Mouse (Mus musculus): ENCODE results near the gene Ccdc88b.

The Ccdc88b gene

DNA sequence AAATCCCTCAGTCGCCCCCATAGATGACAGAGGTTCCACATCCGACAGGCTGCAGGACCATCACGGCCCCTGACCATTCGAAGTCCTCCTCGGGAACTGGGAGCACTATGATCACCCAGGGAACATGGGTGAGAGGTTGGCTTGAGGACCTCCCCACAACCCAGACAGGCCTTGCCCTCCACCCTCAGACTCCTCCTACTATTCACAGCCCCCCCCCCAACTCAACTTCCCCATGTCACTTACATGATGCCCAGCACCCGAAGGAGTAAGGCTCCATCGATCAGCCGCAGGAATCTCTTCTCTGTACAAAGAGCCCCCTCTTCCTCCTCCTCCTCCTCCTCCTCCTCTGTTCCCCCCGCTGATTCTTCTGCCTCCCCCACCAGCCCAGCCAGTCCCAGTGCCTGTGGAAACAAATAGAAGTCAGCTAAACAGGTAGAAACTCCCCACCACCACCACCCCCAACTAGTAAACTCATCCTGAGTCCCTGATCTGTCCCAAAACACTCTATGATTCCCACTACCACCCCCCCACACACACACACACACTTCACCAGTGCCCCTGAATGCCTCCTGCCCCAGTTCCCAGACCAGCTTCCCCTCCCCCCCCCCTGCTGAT lies 513 bp downstream of the Ccdc88b start:
- no peak for DNase-seq (ENCODE audit: low read depth, low spot score)

DNA sequence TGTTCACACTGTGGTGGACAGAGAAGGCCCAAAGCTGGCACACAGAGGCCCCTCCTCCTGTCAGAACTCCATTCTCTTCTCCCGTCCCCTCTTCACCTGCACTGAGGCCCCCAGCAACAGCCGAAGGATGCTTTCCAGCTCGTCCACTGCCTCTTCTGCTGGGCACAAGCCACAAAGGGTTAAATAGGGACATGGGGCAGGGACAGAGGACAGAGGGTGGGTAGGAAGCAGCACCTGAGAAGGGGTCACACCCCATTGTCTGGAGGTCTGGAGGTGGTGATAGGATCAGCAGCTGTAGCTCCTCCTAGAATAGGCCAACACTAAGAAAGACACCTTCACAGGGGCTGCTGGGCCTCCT lies 1.0 kb downstream of the Ccdc88b start:
- no peak for DNase-seq (ENCODE audit: low read depth, low spot score)

DNA sequence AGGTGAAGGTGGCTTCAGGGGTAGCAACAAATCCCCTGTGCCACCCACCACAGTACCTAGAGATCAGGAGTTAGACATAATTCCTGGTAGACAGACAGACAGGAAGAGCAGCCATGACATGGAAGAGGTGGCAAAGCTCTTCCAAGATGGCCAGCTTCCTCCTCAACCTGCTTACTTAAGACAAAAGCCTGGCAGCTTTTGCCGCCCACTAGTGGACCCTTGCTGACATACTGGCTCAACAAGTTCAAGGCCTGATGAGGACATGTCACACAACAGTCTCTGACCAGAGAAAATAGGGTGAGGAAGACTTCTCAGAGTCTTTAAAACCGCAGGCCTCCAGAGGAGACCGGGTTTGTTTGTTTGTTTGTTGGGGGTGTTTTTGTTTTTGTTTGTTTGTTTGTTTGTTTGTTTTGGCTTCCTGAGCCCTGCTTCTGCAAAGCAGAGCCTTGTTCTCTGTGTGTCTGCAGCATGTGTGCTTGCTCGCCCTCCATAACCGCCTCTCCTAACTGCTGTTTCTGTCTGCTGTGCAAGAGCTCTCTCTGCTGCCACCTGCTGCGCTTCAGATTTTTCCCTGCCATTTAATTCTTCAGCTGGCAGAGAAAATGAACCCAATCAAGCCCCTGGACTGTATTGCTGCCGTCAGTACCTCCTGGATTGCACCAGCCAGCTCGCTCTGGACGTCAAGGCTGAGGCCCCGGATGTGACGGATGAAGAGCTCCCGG lies 1.6 kb downstream of the Ccdc88b start:
- peak; percentile 45 for DNase-seq (ENCODE audit: low read depth, low spot score)

DNA sequence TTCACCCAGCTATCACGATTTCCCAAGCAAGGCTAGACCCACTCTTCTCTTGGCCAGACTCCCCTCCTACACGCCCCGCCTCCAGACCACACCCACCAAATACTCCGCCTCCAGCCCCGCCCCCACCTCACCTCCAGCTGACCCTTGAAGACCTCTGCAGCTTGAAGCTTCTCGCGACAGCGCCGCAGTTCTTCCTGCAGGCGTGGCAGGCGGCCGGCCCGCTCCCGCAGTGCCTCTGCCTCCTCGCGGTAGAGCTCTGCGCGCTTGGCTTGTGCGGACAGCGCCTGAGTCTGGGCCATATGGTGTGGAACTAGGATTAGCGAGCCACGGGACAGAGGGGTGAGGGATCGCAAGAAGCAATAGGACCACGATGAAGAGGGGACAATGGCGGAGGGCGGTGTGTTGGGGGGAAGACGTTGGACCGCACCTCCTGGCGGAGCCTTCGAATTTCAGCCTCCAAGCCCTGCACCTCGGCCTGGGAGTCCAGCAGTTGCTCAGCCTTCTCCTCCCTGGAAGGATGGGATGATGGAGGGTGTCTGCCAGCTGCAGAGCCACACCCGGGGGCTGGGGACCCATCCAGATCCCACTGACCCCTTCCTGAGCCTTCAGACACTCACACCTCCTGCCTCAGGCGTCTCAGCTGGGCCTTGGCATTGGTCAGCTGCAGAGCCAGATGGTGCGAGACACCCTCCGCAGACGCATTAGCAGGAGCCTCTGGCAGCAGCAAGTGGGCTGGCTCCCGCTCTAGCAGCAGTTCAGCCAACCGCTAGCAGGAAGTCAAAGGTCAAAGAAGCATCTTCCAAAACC lies 2.6 kb downstream of the Ccdc88b start:
- DNase-seq (ENCODE audit: low read depth, low spot score): no peak

DNA sequence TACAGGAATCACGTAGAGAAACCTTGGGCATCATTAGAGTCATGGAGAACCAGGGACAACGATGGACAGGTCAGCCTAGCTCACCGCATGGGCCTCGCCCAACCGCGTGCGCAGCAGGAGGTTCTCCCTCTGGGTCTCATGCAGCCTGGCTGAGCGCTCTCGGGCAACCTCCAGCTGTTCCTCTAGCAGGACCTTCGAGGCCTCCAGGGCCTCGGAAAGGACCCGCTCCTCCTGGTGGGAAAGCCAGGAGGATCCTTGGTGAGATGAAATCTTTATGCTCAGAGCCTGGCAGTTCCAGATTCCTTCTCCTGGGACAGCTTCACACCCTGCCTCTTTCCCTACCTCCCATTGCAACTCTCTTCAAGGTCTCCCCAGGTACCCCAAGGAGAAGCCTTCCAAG lies 3.4 kb downstream of the Ccdc88b start:
- no peak for DNase-seq (ENCODE audit: low read depth, low spot score)

DNA sequence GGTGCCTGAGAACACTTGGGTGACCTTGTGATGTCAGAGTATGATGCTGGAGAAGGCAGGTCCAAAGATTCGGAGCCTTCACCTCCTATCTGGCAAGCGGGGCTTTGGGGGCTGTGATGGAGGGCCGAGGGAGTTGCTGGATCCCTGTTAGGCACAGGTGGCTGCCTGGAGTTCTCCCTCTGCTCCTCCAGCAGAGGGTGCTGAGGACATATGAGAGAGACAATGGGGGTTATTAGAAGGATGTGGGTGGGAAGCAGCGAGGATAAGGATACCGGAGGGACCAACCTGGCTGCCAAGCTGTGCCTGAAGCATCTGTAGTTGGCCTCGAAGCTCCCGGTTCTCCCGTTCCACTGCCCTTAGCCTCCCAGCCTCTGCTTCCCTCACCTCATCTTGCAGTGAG lies 4.1 kb downstream of the Ccdc88b start:
- no peak for DNase-seq (ENCODE audit: low read depth, low spot score)

DNA sequence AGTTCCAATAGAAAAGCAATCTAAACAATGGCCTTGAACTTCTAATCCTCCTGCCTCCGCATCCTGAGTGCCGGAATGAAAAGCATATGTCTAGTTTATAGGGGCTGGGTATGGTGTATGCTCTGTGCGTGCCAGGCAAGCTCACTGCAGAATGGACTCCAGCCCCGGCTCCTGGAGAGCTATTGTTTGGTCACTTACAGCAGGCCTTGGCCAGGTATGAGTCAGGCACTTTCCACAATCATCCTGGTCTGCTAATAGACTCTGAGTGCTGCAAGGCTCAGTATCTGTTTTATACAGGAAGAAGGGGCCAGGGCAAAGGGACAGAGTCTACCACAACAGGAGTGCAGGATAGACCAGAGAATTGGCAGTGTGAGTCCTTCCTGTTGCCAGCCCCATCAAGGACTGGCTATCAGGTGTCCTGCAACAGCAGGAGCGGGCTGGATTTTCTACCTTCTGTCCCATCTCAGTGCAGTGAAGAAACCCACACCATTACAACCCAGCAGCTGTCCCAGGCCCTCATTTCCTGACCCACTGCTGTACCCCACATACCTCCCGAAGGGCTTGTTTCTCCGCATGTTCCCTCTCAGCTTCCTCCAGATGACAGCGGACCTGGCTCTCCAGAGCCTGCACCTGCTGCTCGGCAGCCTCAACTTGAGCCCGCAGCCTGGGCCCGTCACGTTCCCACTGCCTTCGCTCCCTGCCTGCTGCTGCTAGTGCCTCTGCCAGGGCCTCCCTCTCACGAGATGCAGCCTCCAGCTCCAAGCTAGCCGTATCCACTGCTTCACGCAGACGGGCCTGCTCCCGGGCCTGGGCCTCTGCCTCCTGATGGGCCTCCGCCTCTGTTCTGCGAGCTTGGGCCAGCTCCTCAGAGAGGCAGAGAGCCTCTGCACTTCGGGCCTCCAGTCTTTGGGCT lies 5.4 kb downstream of the Ccdc88b start:
- DNase-seq (ENCODE audit: low read depth, low spot score): no peak

DNA sequence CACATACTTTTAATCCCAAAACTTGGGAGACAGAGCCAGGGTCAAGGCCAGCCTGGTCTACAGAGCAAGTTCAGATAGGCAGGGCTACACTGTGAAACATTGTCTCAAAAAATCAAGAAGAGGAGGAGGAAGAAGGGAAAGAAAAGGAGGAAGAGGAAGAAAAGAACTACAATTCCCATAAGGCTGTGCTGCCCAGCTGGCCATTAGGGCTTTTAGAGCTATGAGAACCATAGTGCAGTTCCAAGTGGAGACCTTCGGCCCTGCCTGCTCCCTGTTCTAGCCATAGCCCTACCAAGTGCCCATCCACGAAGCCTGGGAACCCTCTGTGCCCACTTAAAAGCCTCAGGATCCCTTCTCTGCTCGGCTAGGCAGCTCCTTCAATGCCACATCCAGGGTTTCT lies 6.5 kb downstream of the Ccdc88b start:
- no peak for DNase-seq (ENCODE audit: low read depth, low spot score)

DNA sequence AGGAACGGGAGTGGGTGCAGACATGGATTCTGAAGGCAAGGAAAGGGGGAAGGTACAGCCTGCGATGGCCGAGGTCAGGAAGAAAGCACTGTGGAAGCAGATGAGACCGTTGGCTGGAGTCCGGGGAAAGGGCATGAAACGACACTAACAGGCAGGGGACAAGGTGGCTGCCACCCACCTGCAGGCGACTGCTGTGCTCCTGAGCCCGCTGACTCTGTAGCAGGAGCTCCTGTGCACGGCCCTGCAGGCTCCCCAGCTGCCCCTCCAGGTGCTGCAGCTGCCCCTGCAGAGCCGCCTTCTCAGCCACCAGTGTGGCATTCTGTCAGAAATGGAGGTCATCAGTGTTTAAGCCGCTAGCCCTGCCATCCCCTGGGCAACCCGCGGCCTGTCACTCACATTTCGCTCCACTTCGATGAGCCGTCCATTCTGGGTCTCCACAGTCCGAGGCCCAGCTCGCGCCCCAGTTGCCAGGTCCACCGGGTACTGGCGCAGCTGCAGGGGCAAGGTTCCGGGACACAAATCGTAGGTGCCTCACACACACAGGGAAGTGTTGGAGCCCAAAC lies 8.4 kb downstream of the Ccdc88b start:
- no peak for DNase-seq (ENCODE audit: low read depth, low spot score)

DNA sequence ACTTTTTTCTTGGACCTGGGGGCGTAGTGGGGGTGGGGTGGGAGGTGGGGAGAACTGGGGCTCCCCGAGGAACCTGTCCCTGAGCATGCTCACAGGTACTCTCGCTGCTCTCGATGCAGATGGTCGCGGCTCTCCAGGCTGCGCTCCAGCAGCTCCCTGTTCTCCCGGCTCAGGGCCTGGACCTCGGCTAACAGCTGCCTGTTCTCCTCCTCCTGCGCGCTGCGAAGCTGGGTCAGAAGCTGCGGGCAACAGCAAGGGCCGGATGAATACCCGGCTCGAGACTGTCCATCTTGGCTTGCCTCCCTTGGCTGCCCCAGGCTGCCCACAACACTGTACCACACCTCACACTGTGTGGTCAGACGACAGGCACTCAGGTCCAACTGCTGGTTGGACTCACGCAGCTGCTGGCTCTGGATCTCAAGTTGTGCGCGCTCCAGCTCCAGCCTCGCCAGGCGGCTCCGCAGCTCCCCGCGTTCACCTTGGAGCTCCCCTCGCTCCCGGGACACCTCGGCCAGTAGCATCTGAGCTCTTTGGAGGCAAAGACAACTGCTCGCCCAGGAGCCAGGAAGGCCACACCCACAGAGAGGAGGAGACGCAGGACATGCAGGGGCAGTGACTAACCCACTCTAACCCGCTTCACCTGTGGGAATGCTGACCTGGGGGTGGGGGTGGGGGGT lies 10.0 kb downstream of the Ccdc88b start:
- no peak for DNase-seq (ENCODE audit: low read depth, low spot score)

DNA sequence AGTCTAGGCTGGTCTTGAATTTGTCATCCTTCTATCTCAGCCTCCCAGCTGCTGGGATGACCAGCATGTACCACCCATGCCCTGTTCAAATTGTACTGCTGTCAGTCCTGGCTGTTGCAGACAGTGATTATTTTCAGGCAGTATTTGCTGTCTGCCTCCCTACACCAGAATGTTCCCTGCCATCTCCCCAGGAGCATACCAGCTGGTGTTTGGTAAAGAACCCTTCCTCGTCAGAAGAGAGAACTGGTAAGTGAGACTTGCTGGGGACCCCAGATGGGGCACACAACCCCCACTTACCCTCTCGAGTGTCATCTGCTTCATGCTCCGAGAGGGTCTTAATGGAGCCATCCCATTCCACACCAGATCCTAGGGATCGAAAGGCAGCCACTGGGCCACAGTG lies 12.0 kb downstream of the Ccdc88b start:
- DNase-seq (ENCODE audit: low read depth, low spot score): no peak

DNA sequence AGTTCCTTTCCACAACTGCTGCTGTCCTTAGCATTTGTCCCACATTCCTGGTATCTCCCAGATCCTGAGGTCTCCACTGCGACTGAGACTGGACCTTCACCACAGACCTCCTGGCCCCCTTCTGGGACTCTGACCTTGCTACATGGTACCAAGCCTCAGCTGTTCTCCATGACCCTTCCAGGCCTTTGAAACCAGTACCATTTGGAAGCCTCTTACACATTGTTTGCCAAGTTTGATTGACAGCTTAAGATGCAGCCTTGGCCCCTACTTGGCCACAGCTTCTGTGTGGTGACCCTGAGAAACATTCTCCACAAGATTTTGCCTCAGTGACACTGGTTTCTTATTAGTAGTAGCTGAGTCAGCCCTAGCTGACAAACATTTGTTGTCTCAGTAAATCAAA lies 15.7 kb downstream of the Ccdc88b start:
- no peak for DNase-seq (ENCODE audit: low read depth, low spot score)

DNA sequence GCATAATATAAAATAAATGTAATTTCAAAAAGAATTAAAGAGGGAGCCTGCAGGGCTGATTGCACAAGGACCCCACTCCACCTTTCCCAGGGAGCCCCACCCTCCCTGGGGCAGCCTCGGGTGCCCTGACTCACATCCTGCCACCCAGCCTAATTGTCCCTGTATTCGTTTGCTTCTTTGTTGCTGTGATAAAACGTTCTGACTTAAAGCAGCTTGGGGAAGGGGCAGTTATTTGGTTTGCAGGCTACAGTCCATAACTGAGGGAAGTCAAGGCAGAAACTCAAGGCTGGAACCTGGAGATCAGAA lies 16.8 kb downstream of the Ccdc88b start:
- no peak for DNase-seq (ENCODE audit: low read depth, low spot score)

DNA sequence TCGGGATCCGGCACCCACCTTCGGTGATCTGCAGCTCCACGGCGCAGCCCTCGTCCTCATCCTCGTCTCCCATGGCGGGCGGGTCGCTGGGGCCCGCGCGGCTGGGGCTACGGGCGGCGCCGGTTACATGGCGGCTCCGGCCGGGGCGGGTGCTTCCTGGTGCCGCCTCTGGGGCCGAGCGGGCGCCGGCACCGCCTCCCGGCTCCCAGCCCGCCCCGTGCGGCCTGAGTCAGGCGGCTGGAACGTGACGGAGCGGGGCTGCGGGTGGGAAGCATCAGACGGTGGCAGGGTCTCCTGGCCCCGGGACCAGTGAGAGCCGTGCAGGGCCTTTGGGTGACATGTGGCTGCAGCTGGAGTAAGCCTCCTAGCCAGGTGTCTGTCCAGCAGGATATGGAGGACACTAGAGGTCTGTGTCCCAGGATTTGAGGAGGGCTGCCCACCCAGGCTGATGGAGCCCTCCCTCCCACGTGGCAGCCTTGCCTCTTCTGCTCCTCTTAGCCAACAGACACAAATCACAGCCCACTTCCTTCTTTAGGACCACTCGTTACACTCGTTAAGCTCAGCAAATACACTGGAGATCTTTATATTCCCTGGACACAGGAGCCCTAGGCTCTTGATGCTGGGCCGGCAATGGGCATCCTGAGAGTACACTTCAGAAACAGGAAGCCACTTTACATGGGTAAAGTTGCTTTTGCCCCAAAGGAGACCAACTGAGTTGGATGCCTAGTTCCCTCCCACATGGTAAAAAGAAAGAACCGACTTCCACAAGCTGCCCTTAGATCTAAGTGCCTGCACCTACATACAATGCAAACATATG lies 17.3 kb downstream of the Ccdc88b start, which contains the start of gene Rps6ka4:
TSS of gene Rps6ka4 (minus strand) at position 162 of the 817 bp plus-strand sequence.
- no peak for DNase-seq (ENCODE audit: low read depth, low spot score)

DNA sequence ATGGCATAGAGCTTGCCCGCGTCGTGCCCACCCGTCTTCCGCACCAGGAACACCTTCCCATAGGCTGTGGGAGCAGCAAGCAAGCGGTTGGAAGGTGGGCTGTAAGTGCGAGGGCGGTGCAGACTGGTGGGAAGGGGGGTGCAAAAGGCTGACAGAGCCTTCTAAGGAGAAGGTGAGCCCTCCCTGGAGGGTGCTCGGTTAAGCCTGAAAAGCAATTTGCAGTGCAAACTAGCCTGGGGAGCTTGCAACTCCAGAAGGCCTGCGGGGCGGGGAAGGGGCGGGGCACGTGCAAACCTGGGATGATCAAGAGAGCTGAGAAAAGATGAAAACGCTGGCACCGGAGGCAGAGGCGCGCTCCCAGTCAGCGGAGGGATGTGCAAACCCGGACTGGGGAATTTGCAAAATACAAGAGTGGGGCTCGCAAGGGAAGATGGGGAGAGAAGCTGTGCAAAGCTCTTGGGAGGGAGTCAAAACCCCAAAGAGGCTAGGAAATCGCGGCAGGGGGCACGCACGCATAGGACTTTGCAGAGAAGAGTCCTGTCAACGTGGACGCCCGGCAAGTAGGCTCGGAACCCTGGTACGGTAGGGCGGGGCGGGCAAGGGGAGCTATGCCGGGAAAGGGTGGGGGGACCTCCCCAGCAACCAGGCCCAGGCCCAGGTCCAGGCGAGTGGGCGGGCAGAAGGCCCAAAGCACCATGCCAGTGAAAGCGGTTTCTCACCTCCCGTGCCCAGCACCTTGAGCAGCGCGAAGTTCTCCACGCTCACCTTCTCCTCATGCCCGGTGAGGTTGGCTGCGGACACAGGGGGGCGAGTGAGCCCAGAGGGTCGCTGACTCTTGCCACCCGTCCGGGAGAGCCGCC lies 18.2 kb downstream of the Ccdc88b start:
- DNase-seq (ENCODE audit: low read depth, low spot score): peak; percentile 71

DNA sequence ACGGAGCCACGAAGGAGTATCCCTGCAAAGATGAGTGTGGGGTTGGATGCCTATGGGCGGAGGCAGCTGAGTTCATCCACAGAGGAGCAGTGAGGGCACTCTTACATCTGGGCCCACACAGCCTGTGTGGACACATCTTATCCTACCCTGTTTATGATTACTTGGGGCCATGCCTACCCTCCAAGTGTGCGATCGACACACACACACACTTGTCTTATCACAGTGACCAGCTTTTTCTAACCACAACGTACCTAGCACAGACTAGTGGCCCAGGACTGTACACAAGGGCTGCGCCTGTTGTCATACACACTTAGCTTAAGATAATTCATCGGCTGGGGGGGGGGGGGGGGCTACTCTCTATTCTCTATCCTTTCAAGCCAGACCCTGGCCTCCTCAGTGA lies 25.6 kb downstream of the Ccdc88b start:
- no peak for DNase-seq (ENCODE audit: low read depth, low spot score)

DNA sequence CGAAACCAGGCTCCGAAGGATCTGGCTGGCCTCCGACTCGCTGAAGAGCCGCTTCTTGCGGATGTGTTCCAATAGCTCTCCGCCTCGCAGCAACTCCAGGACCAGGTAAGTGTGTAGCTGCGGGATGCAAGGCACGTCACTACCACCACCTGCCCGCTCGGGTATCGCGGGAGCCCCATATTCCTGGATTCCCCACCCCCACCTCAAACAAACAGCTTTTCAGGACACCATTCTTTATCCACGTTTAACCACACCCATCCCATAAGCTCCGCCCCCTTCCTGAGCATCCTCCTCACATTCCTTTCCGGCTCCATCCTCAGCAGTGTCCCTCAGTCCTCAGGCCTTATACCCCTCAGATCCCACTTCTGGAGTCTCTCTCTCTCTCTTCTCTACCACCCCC lies 26.7 kb downstream of the Ccdc88b start:
- DNase-seq (ENCODE audit: low read depth, low spot score): no peak

DNA sequence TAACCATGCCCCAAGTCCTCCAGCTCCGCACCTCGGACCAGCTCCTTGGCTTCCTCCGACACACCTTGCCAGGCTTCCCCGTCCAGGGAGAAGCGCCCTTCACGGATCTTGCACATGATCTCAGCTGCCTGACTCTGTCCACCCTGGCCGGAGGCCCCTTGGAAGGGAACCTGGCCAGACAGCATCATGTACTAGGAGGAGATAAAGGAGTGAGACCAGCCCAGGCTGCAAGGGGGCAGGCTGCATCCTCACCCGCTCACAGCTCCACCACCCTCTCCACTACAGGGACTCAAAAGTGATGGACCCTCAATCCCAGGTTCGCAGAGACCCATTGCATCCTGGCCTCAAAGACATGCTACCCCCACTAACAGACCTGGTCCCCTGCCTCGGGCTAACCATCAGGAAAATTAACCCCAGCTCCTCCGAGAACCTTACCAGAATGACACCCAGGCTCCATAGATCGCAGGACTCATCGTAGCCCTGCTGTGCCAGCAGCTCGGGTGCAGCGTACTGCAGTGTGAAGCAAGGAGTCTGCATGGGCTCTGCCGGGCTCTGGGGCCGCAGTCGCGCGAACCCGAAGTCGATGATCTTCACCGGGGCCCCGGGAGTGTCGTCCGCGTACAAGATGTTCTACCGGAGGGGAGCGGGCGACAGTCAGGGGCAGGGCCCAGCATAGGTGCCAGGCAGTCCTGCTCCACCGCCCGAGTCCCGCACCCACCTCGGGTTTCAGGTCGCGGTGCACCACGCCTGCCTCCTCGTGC lies 27.3 kb downstream of the Ccdc88b start:
- no peak for DNase-seq (ENCODE audit: low read depth, low spot score)

Measured in telencephalon, adult 2 months (tissue).